Mouse (Mus musculus) erythroblast, embryonic 14.5 days (primary cell): ENCODE data around the gene Rnf220.

Experiments used
- GATA1 ChIP-seq: IDR thresholded peaks from 2 replicates; pipeline ENCODE4 v1.6.1; 2012; ENCODE audit warnings: low read length, inconsistent platforms, mixed read lengths
- TAL1 ChIP-seq: IDR thresholded peaks from 3 replicates; pipeline ENCODE4 v1.6.1; 2012; ENCODE audit warnings: low read length, inconsistent platforms, mixed read lengths

GRCm38 (mm10) chr4:117449151-117449550, 47.7 kb downstream of the Rnf220 start:
- TF ChIP-seq TAL1 (no peak), GATA1 (no peak)
